Mouse (Mus musculus) liver (tissue): ENCODE measurements around the gene Btbd19.

ENCODE experiments used
- DNase-seq: peaks from one replicate; pipeline ENCODE4 v3.0.0-alpha.2; 2020; ENCODE audit warnings: mixed read lengths

The Btbd19 gene

GRCm38 (mm10) chr4:117110249-117110648, 15.3 kb downstream of the Btbd19 start:
- DNase-seq = no peak

GRCm38 (mm10) chr4:117109330-117109729, 16.2 kb downstream of the Btbd19 start:
- DNase-seq = no peak

- no peak for DNase-seq
These were observed 17.0 kb downstream of the Btbd19 start for GRCm38 (mm10) chr4:117108524-117108849.

GRCm38 (mm10) chr4:117107813-117108523, 17.6 kb downstream of the Btbd19 start:
- no peak for DNase-seq

- no peak for DNase-seq
These were observed 20.4 kb downstream of the Btbd19 start for GRCm38 (mm10) chr4:117105127-117105526.

GRCm38 (mm10) chr4:117104672-117105071, 20.9 kb downstream of the Btbd19 start:
- no peak for DNase-seq

- DNase-seq = peak; percentile 44
These were observed 24.3 kb downstream of the Btbd19 start for GRCm38 (mm10) chr4:117101218-117101617.

- no peak for DNase-seq
These were observed 25.5 kb downstream of the Btbd19 start for GRCm38 (mm10) chr4:117100036-117100435.

GRCm38 (mm10) chr4:117098764-117099036, 26.8 kb downstream of the Btbd19 start:
- DNase-seq = no peak

- DNase-seq = no peak
These were observed 27.4 kb downstream of the Btbd19 start for GRCm38 (mm10) chr4:117097969-117098763.

GRCm38 (mm10) chr4:117096666-117097065, 28.9 kb downstream of the Btbd19 start:
- DNase-seq = no peak

- DNase-seq = peak; percentile 72
These were observed 29.7 kb downstream of the Btbd19 start, which contains the start of gene Ptch2 for GRCm38 (mm10) chr4:117095551-117096452. TSS of gene Ptch2 (plus strand) at chr4:117096075.

GRCm38 (mm10) chr4:117094626-117095361, 30.7 kb downstream of the Btbd19 start:
- DNase-seq = no peak

GRCm38 (mm10) chr4:117090586-117090985, 34.9 kb downstream of the Btbd19 start:
- peak; percentile 56 for DNase-seq

- no peak for DNase-seq
These were observed 37.4 kb downstream of the Btbd19 start for GRCm38 (mm10) chr4:117087948-117088640.

GRCm38 (mm10) chr4:117071183-117071582, 54.3 kb downstream of the Btbd19 start:
- no peak for DNase-seq

GRCm38 (mm10) chr4:117070624-117071023, 54.9 kb downstream of the Btbd19 start:
- DNase-seq = no peak

- DNase-seq = no peak
These were observed 55.9 kb downstream of the Btbd19 start for GRCm38 (mm10) chr4:117069647-117070046.
